Mouse (Mus musculus): ENCODE measurements at regions not wholly inside any gene's neighbourhood (a gene's known extent, or its start where the extent isn't known, plus 50 kb on each side); places are given as distances from the start of the nearest gene placed in this dataset.
"Not testable (repeated sequence)": the region's sequence is repeated elsewhere in the genome, so short reads cannot be mapped to it uniquely, and the experiment has no call there.

DNA sequence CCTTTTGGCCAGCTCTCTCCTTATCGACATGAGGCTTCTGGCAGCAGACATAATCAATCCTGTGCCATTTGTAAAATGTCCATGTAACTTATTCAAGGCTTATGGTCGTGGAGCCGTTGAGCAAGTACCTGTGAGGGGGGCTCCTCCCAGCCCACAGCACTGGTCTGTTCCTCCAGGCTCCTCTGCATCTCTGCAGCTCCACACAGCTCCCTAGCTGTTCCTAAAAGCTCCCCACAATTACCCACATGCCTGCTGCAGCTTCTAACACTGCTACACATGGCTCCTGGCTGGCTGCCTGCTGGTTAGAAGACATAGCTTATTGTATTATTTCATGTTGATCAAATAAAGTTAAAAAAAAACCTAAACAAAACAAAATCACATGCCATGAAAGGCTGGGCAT is 77.9 kb downstream of the Tcp10c start:
- H3K27ac ChIP-seq (replicated peaks); H3K9ac ChIP-seq; H3K4me2 ChIP-seq; H3K36me3 ChIP-seq; H3K9me3 ChIP-seq; H3K4me1 ChIP-seq (replicated peaks); H3K4me3 ChIP-seq; H3K27me3 ChIP-seq: not testable (repeated sequence)
- 84% methylated on average over 3 of the region's 3 CpGs for WGBS
- ATAC-seq (ENCODE audit: low FRiP score, low read depth) = 0 out of 2 replicates have a peak, but pooled peaks have one; percentile 30

DNA sequence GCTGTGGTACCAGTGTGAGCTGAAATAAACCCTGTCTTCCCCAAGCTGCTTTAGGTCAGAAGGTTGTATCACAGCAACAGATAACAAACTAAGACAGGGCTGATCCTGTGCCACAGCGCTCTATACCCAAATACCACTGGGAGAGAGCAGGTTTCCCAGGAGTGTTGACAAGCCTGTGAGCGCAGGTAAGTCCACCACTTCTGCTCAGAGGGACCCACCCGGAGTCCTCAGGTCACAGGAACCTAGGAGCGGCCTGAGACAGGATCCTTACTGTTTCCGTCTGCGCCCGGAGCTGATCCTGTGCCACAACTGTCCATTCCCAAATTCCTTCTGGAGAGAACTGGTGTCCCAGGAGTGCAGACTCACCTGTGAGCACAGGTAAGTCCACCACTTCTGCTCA is 79.8 kb downstream of the Tcp10c start:
- not testable (repeated sequence) for H3K4me2 ChIP-seq; H3K9ac ChIP-seq; H3K9me3 ChIP-seq; H3K4me3 ChIP-seq; H3K36me3 ChIP-seq; H3K27ac ChIP-seq (replicated peaks); H3K4me1 ChIP-seq (replicated peaks); H3K27me3 ChIP-seq
- ATAC-seq (ENCODE audit: low FRiP score, low read depth) = peak; percentile 63; the same call in 1 of the 2 replicates
- 87% methylated on average over 7 of the region's 7 CpGs for WGBS

DNA sequence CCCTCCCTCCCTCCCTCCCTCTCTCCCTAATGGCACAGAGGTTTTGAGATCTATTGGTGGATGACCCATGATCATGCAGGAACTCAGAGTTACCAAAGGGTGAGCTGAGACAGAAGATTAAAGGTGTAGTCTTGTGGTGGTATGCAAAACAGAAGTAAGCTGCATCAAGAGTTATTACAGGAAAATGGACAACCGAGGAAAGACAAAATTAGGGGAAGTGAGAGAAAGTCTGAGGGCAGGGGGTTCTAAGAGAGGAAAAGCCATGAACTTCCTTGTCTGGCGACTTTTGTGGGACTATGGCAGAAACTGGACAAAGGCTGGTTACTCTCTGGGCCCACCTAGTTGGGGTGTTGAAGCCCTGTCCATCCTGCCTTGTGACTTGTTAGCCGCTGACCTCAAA is 84.4 kb downstream of the Tcp10c start:
- H3K9ac ChIP-seq; H3K4me3 ChIP-seq; H3K27ac ChIP-seq (replicated peaks); H3K4me2 ChIP-seq; H3K36me3 ChIP-seq; H3K4me1 ChIP-seq (replicated peaks); ATAC-seq (ENCODE audit: low FRiP score, low read depth); H3K27me3 ChIP-seq: not testable (repeated sequence)
- peaks cover 11% of the 10 kb centered on the region for H3K9me3 ChIP-seq
- WGBS = 88% methylated on average over 3 of the region's 3 CpGs

DNA sequence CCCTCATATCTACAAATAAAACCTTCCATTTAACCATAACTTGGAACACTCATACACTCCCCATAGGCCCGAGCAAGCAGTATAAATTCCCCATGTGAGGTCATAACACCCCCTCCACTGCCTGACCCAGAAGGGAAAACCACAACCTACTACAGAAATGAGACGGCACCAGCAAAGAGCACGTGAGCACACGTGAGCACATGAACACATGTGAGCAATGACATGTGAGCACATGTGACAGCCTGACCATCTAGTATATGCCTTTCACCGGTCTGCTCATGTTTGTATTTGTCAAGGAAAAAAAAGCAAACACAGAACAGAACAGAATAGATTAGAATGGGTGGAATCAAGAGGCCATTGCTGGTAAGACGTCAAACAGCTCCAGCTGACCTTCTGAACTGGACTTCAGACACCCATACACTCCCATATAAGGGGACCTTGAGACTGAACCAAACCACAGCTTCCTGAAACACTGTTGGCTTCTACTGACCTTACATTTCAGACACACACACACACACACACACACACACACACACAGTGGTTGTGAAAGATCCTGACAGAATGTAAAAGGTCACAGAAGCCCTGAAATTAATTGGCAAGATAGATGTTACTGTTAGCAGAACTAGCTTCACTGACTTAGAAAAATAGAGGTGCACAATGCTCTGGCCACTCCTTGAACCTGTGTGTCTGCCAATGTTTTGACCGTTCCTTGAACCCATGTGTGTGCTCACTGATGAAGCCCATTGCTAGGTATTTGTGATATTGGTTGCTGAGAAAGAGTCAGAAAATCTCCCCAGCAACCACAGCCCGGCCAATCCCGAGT is 86.5 kb downstream of the Tcp10c start:
- peaks cover 15% of the 10 kb centered on the region for H3K9me3 ChIP-seq
- not testable (repeated sequence) for H3K27ac ChIP-seq (replicated peaks); H3K36me3 ChIP-seq; H3K9ac ChIP-seq; H3K27me3 ChIP-seq; H3K4me3 ChIP-seq; H3K4me1 ChIP-seq (replicated peaks); H3K4me2 ChIP-seq
- WGBS = 88% methylated on average over 9 of the region's 9 CpGs
- 0 out of 2 replicates have a peak, but pooled peaks have one; percentile 21 for ATAC-seq (ENCODE audit: low FRiP score, low read depth)

DNA sequence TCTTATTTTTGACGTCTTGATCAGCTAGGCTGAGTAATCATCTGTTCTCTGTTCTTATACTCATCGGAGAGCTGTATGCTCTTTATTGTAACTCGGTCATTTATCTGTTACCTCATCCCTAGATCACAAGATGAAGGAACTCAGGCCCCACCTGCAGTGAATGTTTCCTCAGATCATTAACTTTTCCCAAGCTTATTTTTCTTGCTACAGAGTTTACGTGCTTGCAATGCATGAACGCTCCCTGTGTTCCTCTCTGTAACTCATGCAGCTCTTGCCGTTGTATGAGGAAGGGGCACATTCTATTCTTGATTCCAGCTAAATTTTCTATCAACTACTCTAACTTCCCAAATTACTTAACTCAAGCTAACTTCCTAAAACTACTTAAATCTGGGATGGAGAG is 87.9 kb downstream of the Tcp10c start:
- H3K27me3 ChIP-seq; ATAC-seq (ENCODE audit: low FRiP score, low read depth); H3K36me3 ChIP-seq: not testable (repeated sequence)

DNA sequence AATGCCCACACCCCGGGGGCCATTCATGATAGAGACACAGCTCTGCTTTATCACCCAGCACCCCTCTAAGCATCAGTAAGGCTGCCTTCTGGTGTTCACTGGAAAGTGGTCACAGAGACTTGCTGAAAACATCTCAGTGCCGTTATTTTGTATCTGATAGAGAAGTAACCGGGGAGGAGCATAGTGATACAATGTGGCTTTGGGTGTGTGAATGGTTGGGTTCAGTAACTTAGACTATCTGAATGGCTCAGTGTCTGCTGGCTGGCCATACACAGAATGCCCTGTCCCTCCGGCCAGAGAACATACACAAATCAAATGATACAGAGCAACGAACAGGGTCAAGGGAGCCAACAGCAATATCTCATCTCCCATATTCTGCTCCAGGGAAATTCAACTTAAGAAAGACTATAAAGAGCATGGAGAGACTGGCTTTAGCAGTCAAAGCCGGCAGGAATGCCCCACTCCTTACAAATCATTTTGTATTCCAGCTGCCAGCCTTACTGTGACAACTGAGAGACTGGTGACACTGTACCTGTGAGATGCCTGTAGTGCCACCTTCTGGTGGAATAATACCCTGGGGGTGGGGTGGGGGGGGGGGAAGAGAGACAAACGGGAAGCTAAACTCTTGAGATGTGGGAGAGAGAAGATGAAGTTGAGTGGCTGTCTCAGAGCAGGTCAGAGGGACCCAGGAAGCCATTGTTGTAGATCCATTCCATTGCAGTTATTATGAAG is 102.7 kb downstream of the Tcp10c start:
- not testable (repeated sequence) for H3K4me1 ChIP-seq (replicated peaks); H3K36me3 ChIP-seq; H3K4me3 ChIP-seq; H3K4me2 ChIP-seq; H3K27ac ChIP-seq (replicated peaks); ATAC-seq (ENCODE audit: low FRiP score, low read depth); H3K9ac ChIP-seq; H3K27me3 ChIP-seq
- WGBS = 88% methylated on average over 7 of the region's 7 CpGs
- H3K9me3 ChIP-seq = peaks cover 11% of the 10 kb centered on the region; the same call in 1 of the 2 replicates

More for the DNA sequence above, 87.9 kb downstream of the Tcp10c start:
- not testable (repeated sequence) for H3K27ac ChIP-seq (replicated peaks); H3K4me3 ChIP-seq; H3K4me1 ChIP-seq (replicated peaks); H3K4me2 ChIP-seq; H3K9ac ChIP-seq
- WGBS = 91% methylated on average over 5 of the region's 6 CpGs
- H3K9me3 ChIP-seq = peaks cover 15% of the 10 kb centered on the region

DNA sequence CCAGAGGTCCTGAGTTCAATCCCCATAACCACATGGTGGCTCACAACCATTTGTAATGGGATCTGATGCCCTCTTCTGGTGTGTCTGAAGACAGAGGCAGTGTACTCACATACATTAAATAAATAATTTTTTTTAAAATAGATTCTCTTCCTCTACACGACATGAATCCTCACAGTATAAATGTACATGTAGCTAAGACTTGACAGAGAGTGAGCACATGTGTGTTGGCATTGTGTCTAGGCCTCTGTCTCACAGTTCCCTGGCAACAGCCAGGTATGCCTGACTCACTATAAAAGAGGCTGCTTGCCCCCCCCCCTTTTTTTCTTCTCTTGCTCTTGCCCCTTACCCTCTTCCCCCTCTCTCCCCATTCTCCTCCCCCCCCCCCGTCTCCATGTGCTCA is 103.6 kb downstream of the Tcp10c start:
- H3K27me3 ChIP-seq; H3K27ac ChIP-seq (replicated peaks); H3K4me2 ChIP-seq; H3K4me3 ChIP-seq; H3K36me3 ChIP-seq; H3K9ac ChIP-seq; H3K4me1 ChIP-seq (replicated peaks): not testable (repeated sequence)
- peaks cover 11% of the 10 kb centered on the region; the same call in 1 of the 2 replicates for H3K9me3 ChIP-seq
- ATAC-seq (ENCODE audit: low FRiP score, low read depth) = 0 out of 2 replicates have a peak, but pooled peaks have one; percentile 55
- 89% methylated on average over 2 of the region's 2 CpGs for WGBS

DNA sequence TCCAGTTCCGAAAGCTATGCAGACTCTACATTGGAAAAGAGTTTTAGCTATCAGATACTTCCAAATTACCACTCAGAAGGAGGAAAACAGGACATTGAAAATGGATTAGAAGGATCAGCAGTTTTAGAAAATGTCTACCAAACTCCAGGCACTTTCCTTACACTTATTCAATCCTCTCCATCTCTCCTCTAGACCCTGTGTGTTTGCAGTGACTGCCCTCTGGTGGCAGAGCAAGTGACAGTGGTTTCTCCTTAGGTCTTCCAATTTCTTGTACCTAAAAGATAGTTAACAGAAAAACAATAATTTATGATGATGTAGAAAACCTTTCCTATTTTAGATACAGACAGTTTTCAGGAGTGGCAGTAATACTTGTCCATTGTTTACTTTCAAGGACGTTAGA is 104.4 kb downstream of the Tcp10c start:
- 80% methylated on average over 1 of the region's 2 CpGs for WGBS
- not testable (repeated sequence) for H3K9ac ChIP-seq; ATAC-seq (ENCODE audit: low FRiP score, low read depth)

DNA sequence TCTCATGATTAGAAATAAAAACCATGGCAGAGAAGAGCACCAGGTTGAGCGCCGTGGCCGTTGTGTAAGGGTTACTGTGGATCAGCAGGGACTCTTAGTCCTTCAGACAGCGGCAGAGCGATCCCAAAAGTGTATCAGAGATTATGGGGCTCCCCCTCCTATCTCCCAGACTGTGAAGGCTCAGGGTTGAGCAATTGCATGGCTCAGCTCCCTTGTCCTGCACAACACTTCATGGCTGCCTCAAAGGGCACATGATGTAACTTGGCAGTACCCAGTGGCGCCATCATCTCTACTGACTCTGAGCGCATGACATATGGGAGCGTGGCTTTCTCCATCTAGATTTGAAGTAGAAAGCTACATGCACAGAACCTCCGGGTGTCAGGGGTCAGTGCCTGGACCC is 108.3 kb downstream of the Tcp10c start:
- WGBS = 84% methylated on average over 3 of the region's 9 CpGs
- not testable (repeated sequence) for H3K27me3 ChIP-seq; H3K4me1 ChIP-seq (replicated peaks)

More for the DNA sequence above, 104.4 kb downstream of the Tcp10c start:
- not testable (repeated sequence) for H3K4me3 ChIP-seq; H3K4me2 ChIP-seq; H3K27me3 ChIP-seq; H3K27ac ChIP-seq (replicated peaks); H3K36me3 ChIP-seq; H3K4me1 ChIP-seq (replicated peaks)
- H3K9me3 ChIP-seq = peaks cover 11% of the 10 kb centered on the region; the same call in 1 of the 2 replicates

DNA sequence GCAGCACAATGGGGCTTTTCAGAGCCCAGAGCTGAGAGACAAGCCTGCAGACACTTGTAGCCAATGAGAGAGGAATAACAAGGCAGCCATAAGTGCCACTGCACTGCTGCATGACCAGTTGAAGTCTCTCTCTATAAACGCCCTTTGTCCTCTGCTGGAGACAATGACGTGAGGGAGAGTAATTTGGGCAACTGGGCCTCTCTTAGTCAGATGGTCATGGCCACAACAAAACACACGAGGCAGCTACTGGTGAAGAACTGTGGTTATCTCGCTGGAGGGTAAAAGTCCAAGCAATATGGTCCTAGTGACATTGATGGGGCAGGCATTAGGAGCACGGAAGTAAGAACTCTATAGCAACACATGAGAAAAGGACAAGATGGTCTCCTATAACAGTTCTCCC is 111.5 kb downstream of the Tcp10c start:
- ATAC-seq (ENCODE audit: low FRiP score, low read depth); H3K4me1 ChIP-seq (replicated peaks); H3K4me3 ChIP-seq; H3K9me3 ChIP-seq; H3K27ac ChIP-seq (replicated peaks); H3K36me3 ChIP-seq; H3K4me2 ChIP-seq; H3K9ac ChIP-seq; H3K27me3 ChIP-seq: not testable (repeated sequence)
- WGBS = 36% methylated on average over 4 of the region's 5 CpGs

More for the DNA sequence above, 108.3 kb downstream of the Tcp10c start:
- not testable (repeated sequence) for H3K27ac ChIP-seq (replicated peaks); H3K4me3 ChIP-seq; H3K36me3 ChIP-seq; H3K4me2 ChIP-seq; H3K9ac ChIP-seq; H3K9me3 ChIP-seq; ATAC-seq (ENCODE audit: low FRiP score, low read depth)

DNA sequence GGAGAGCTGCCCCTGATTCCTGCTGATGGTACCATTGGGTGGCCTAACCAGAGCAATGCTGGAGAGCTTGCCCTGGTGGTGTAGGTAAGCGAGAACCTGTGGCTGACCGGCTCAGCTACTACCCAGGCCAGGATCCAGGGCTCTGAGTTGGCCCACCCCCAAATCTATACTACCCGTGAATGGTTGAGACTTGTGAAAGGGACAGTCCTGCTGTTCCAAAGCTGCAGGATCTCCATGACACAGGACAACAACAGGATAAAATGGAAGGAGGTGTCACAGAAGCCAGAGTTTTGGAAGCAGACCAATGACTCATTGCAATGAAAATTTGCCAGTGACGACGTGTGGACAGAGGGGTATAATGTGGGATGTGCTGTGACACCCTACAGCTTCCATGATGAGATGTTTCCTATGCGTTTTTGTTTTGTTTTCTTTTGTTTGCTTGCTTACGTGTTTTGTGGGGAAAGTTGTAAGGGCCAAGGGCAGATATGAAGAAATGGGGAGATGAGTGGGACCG is 115.6 kb downstream of the Tcp10c start:
- not testable (repeated sequence) for H3K36me3 ChIP-seq; H3K9ac ChIP-seq; H3K9me3 ChIP-seq; H3K27ac ChIP-seq (replicated peaks); H3K4me3 ChIP-seq; ATAC-seq (ENCODE audit: low FRiP score, low read depth); H3K4me1 ChIP-seq (replicated peaks); H3K4me2 ChIP-seq; H3K27me3 ChIP-seq
- WGBS = 73% methylated on average over 8 of the region's 8 CpGs

DNA sequence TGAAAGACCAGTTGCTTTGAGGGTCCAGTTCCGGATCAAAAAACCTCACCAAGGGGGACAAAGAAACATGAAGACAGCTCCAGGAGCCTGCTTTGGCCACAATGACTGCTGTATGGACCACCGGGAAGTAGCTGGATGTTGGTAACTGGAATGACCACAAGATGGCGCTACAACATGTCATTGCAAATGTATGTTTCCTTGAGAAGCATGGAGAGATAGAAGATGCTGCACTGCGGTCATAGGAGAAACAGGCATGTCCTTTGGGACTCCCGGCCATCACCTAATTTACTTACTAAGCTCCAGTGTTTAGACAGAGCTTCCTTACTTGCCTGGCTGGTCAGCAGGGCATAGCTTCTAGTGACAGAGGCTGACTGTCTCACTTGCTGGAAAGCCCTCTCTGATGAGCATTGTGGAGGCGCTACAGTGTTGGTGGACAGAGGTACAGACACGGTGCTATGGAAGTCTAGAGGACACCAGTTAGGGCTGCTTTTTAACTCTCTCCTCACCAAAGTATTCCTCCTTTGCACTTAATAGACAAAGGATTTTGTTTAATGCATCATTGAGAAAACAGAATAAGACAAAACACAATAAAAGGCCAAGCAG is 118.2 kb downstream of the Tcp10c start:
- Histone ChIP-seq H3K4me3 (no peak overlapping the region), H3K4me1 (replicated peaks) (no peaks in the 10 kb centered on the region; the same call in 1 of the 2 replicates), H3K9me3 (no peaks in the 10 kb centered on the region), H3K36me3 (no peaks in the 10 kb centered on the region), H3K9ac (no peak overlapping the region), H3K27ac (replicated peaks) (no peak overlapping the region), H3K27me3 (no peaks in the 10 kb centered on the region), H3K4me2 (no peak overlapping the region)
- peak; percentile 65 for ATAC-seq (ENCODE audit: low FRiP score, low read depth)
- WGBS = 16% methylated on average over 7 of the region's 7 CpGs

Data from hindbrain, embryonic 15.5 days (tissue).